Mouse (Mus musculus): ENCODE measurements around the gene Aplf.

DNA sequence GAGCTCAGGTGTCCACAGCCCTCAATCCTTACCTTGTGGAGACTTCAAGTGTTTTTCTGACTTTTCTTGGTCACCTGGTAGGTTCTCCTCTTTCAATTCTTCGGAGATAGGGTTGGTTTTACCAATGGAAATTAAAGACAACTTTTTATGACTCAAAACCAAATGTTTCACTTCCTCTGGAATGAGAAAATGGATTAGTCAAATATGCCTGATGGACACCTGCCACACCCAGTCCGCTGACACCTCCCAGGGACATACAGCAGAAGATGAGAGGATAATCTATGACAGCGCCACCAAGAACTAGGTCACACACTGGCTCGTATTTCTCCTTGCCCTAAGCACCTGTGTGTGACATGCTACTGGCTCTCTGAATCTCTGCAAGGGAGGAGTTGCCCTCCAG is 42.1 kb upstream of the Aplf start:
- TF ChIP-seq CTCF (IDR thresholded peaks at IDR 0.05; ENCODE audit: borderline replicate concordance, insufficient read depth, low read length) (no peak), POLR2A (IDR thresholded peaks at IDR 0.05; ENCODE audit: low read depth, low read length) (no peak)

Data from embryonic fibroblast, embryonic 13.5 days (primary cell).